Mouse (Mus musculus) MEL (cell line): Measurements from ENCODE around the gene Cep295nl. TPM values are rescaled to one million over a fixed set of nuclear protein-coding genes. Genes with fewer than 3 reads are reported as not detected.

ENCODE experiments used
- DNase-seq: peaks from one replicate; pipeline ENCODE4 v3.0.0; 2011; ENCODE audit warnings: low read depth, low spot score
- H3K27ac ChIP-seq: 2 replicates; pipeline ENCODE4 v1.5.1; 2012; ENCODE audit warnings: low read depth, mild to moderate bottlenecking, control low read depth, low read length, moderate library complexity; ENCODE audit not compliant: control insufficient read depth
- H3K27me3 ChIP-seq, 2 experiments: fragments of 150-350 bp in 1 of 2; sonication (generic) in 1 of 2; 2 replicates each; pipeline ENCODE4 v1.6.1; 2012; ENCODE audit warnings: low read length in 2 of 2, mild to moderate bottlenecking in 2 of 2, improper control_type of control experiment in 1 of 2, moderate library complexity in 1 of 2; ENCODE audit not compliant: insufficient read depth in 2 of 2, control insufficient read depth in 1 of 2
- H3K36me3 ChIP-seq, 2 experiments: 2 replicates each; pipeline ENCODE4 v1.6.1; 2012 to 2014; ENCODE audit warnings: low read length in 2 of 2, improper control_type of control experiment in 1 of 2, inconsistent platforms in 1 of 2, mild to moderate bottlenecking in 1 of 2; ENCODE audit not compliant: insufficient read depth in 2 of 2, control insufficient read depth in 1 of 2
- H3K4me1 ChIP-seq, 2 experiments: fragments of 150-350 bp in 1 of 2; sonication (generic) in 1 of 2; 2 replicates each; pipeline ENCODE4 v1.6.1; 2012; ENCODE audit warnings: low read length in 2 of 2, improper control_type of control experiment in 1 of 2, mild to moderate bottlenecking in 1 of 2; ENCODE audit not compliant: insufficient read depth in 2 of 2, control insufficient read depth in 1 of 2
- H3K4me3 ChIP-seq, 2 experiments: fragments of 150-350 bp in 1 of 2; sonication (generic) in 1 of 2; 2 replicates each; pipeline ENCODE4 v1.5.1; 2012; ENCODE audit warnings: low read depth in 2 of 2, low read length in 2 of 2, mild to moderate bottlenecking in 2 of 2, moderate library complexity in 2 of 2, control low read depth in 1 of 2, improper control_type of control experiment in 1 of 2; ENCODE audit not compliant: control insufficient read depth in 1 of 2, insufficient read depth in 1 of 2
- H3K79me2 ChIP-seq: 2 replicates; pipeline ENCODE4 v1.6.1; 2012; ENCODE audit warnings: mild to moderate bottlenecking, low read length, moderate library complexity; ENCODE audit not compliant: control insufficient read depth, poor library complexity, insufficient read depth
- H3K9ac ChIP-seq: 2 replicates; pipeline ENCODE4 v1.6.1; 2012; ENCODE audit warnings: low read depth, mild to moderate bottlenecking, control low read depth, low read length, moderate library complexity; ENCODE audit not compliant: control insufficient read depth, poor library complexity, severe bottlenecking
- H3K9me3 ChIP-seq: fragments of 150-350 bp; sonication (generic); replicated peaks from 2 replicates; pipeline ENCODE4 v1.6.1; 2012; ENCODE audit warnings: mild to moderate bottlenecking, low read length, improper control_type of control experiment, moderate library complexity; ENCODE audit not compliant: insufficient read depth
- BHLHE40 ChIP-seq: IDR thresholded peaks from 2 replicates; pipeline ENCODE4 v1.6.1; 2012; ENCODE audit warnings: low read depth, mild to moderate bottlenecking, inconsistent platforms, low read length, improper control_type of control experiment, borderline replicate concordance
- CHD1 ChIP-seq: IDR thresholded peaks from 2 replicates; pipeline ENCODE4 v1.6.1; 2012; ENCODE audit warnings: low read depth, mild to moderate bottlenecking, inconsistent platforms, low read length, improper control_type of control experiment
- CTCF ChIP-seq, 3 experiments: IDR thresholded peaks in 2 of 3; conservative IDR thresholded peaks in 1 of 3; 2 replicates each; pipeline ENCODE4 v1.5.1; 2011 to 2012; ENCODE audit warnings: low read length in 3 of 3, low read depth in 2 of 3, mild to moderate bottlenecking in 2 of 3, improper control_type of control experiment in 1 of 3, inconsistent platforms in 1 of 3, mixed read lengths in 1 of 3, moderate library complexity in 1 of 3; ENCODE audit not compliant: control insufficient read depth in 1 of 3, insufficient read depth in 1 of 3, poor library complexity in 1 of 3, severe bottlenecking in 1 of 3
- E2F4 ChIP-seq: IDR thresholded peaks from 2 replicates; pipeline ENCODE4 v1.6.1; 2011; ENCODE audit warnings: low read depth, low read length, improper control_type of control experiment, borderline replicate concordance
- EP300 ChIP-seq, 2 experiments: IDR thresholded peaks; 2 replicates each; pipeline ENCODE4 v1.6.1; 2011; ENCODE audit warnings: improper control_type of control experiment in 2 of 2, low read length in 2 of 2, low read depth in 1 of 2, mild to moderate bottlenecking in 1 of 2
- ETS1 ChIP-seq: IDR thresholded peaks from 2 replicates; pipeline ENCODE4 v1.6.1; 2012; ENCODE audit warnings: low read depth, mild to moderate bottlenecking, inconsistent platforms, low read length, improper control_type of control experiment, moderate library complexity
- GATA1 ChIP-seq: IDR thresholded peaks from 2 replicates; pipeline ENCODE4 v1.6.1; 2011; ENCODE audit warnings: low read depth, low read length, improper control_type of control experiment
- KAT2A ChIP-seq: conservative IDR thresholded peaks from 2 replicates; pipeline ENCODE4 v1.6.1; 2012; ENCODE audit warnings: low read depth, low read length, improper control_type of control experiment, inconsistent platforms
- MAX ChIP-seq: IDR thresholded peaks from 2 replicates; pipeline ENCODE4 v1.6.1; 2011; ENCODE audit warnings: low read length, improper control_type of control experiment
- MEF2A ChIP-seq: IDR thresholded peaks from 2 replicates; pipeline ENCODE4 v1.6.1; 2014; ENCODE audit warnings: low read depth, mild to moderate bottlenecking, inconsistent platforms, low read length, improper control_type of control experiment; ENCODE audit not compliant: poor library complexity, insufficient replicate concordance, severe bottlenecking; ENCODE audit errors: extremely low read depth
- MXI1 ChIP-seq: IDR thresholded peaks from 2 replicates; pipeline ENCODE4 v1.6.1; 2011; ENCODE audit warnings: mild to moderate bottlenecking, low read depth, low read length, improper control_type of control experiment
- MYC ChIP-seq: IDR thresholded peaks from 2 replicates; pipeline ENCODE4 v1.6.1; 2011; ENCODE audit warnings: low read depth, mild to moderate bottlenecking, low read length, improper control_type of control experiment, moderate library complexity
- NELFE ChIP-seq: IDR thresholded peaks from 2 replicates; pipeline ENCODE4 v1.6.1; 2011; ENCODE audit warnings: low read depth, low read length, improper control_type of control experiment
- POLR2AphosphoS5 ChIP-seq: IDR thresholded peaks from 2 replicates; pipeline ENCODE4 v1.6.1; 2012; ENCODE audit warnings: low read depth, borderline replicate concordance, mild to moderate bottlenecking, inconsistent platforms, low read length, moderate library complexity, mixed read lengths
- RAD21 ChIP-seq: IDR thresholded peaks from 2 replicates; pipeline ENCODE4 v1.6.1; 2011; ENCODE audit warnings: mild to moderate bottlenecking, low read depth, low read length, improper control_type of control experiment
- RCOR1 ChIP-seq: IDR thresholded peaks from 2 replicates; pipeline ENCODE4 v1.6.1; 2012; ENCODE audit warnings: low read depth, mild to moderate bottlenecking, inconsistent platforms, low read length, improper control_type of control experiment
- SMC3 ChIP-seq: IDR thresholded peaks from 2 replicates; pipeline ENCODE4 v1.6.1; 2011; ENCODE audit warnings: low read depth, low read length, improper control_type of control experiment
- TCF12 ChIP-seq: IDR thresholded peaks from 2 replicates; pipeline ENCODE4 v1.6.1; 2014; ENCODE audit warnings: low read depth, mild to moderate bottlenecking, inconsistent platforms, low read length, improper control_type of control experiment, moderate library complexity
- USF1 ChIP-seq: IDR thresholded peaks from 2 replicates; pipeline ENCODE4 v1.6.1; 2014; ENCODE audit warnings: low read depth, mild to moderate bottlenecking, inconsistent platforms, low read length, improper control_type of control experiment, moderate library complexity
- ZC3H11A ChIP-seq: IDR thresholded peaks from 2 replicates; pipeline ENCODE4 v1.6.1; 2012; ENCODE audit warnings: low read depth, mild to moderate bottlenecking, inconsistent platforms, low read length, improper control_type of control experiment
- ZKSCAN1 ChIP-seq: IDR thresholded peaks from 2 replicates; pipeline ENCODE4 v1.6.1; 2012; ENCODE audit warnings: low read depth, mild to moderate bottlenecking, inconsistent platforms, low read length, improper control_type of control experiment, moderate library complexity
- ZMIZ1 ChIP-seq: IDR thresholded peaks from 2 replicates; pipeline ENCODE4 v1.6.1; 2012; ENCODE audit warnings: low read depth, mild to moderate bottlenecking, inconsistent platforms, low read length, improper control_type of control experiment, moderate library complexity
- ZNF384 ChIP-seq: IDR thresholded peaks from 2 replicates; pipeline ENCODE4 v1.6.1; 2012; ENCODE audit warnings: low read depth, mild to moderate bottlenecking, inconsistent platforms, low read length, improper control_type of control experiment
- polyA plus RNA-seq, 2 experiments: library from polyadenylated mRNA; stranded (reverse) in 1 of 2; unstranded in 1 of 2; fragments of >175 nt in 1 of 2; fragments of >200 nt in 1 of 2; gene quantifications; 2 replicates each; pipeline versions ENCODE4 v1.2.1 to v1.2.4; 2012; ENCODE audit warnings: low replicate concordance in 2 of 2, low read depth in 1 of 2; ENCODE audit not compliant: insufficient read length in 2 of 2, insufficient read depth in 1 of 2, missing spikeins in 1 of 2
- total RNA-seq: library from RNA; depleted of rRNA; stranded (reverse); fragments of 300-350 nt; gene quantifications from 2 replicates; pipeline ENCODE4 v1.2.3, GENCODE M21; 2012

Gene Cep295nl
- total and polyA plus RNA-seq, 3 experiments = not detected

- no peak overlapping the region for H3K27ac ChIP-seq
- H3K36me3 ChIP-seq = no peaks in the 10 kb centered on the region
- no peaks in the 10 kb centered on the region for H3K4me1 ChIP-seq
- no peak for DNase-seq
- no peaks in the 10 kb centered on the region for H3K79me2 ChIP-seq
- no peaks in the 10 kb centered on the region for H3K9me3 ChIP-seq
- TF ChIP-seq BHLHE40 (no peak), USF1 (no peak), RAD21 (no peak), POLR2AphosphoS5 (no peak), EP300 (IDR thresholded peaks at IDR 0.05; ENCODE audit: low read depth in 1 of 2, low read length in 2 of 2) (no peak), CHD1 (no peak), ZKSCAN1 (no peak), GATA1 (no peak), ETS1 (no peak), KAT2A (no peak), NELFE (no peak), MEF2A (no peak), ZC3H11A (no peak), ZMIZ1 (no peak), MAX (no peak), RCOR1 (no peak), TCF12 (no peak), E2F4 (no peak), CTCF (IDR thresholded peaks at IDR 0.05 in 2 of 3, conservative IDR thresholded peaks at IDR 0.05 in 1 of 3; ENCODE audit: control insufficient read depth in 1 of 3, insufficient read depth in 1 of 3, low read depth in 2 of 3, low read length in 3 of 3, poor library complexity in 1 of 3, severe bottlenecking in 1 of 3) (no peak)
- TF ChIP-seq, all 39 proteins: peak for 0
- H3K9ac ChIP-seq = no peak overlapping the region
- no peak overlapping the region for H3K4me3 ChIP-seq
- H3K27me3 ChIP-seq = peaks cover 10 to 13% of the 10 kb centered on the region in 2 experiments
Measured at GRCm38 (mm10) chr11:118326991-118327971, 15.0 kb downstream of the Cep295nl start.

GRCm38 (mm10) chr11:118326491-118326890, 15.8 kb downstream of the Cep295nl start:
- no peak for DNase-seq
- no peak overlapping the region for H3K27ac ChIP-seq
- TF ChIP-seq ZMIZ1 (no peak), MXI1 (no peak), MYC (no peak), RCOR1 (no peak), SMC3 (no peak), ZNF384 (no peak)

More at GRCm38 (mm10) chr11:118326491-118326890, 15.8 kb downstream of the Cep295nl start:
- Histone ChIP-seq H3K9ac (no peak overlapping the region), H3K79me2 (no peaks in the 10 kb centered on the region), H3K36me3 (no peaks in the 10 kb centered on the region), H3K27me3 (peaks cover 10 to 15% of the 10 kb centered on the region in 2 experiments), H3K4me1 (no peaks in the 10 kb centered on the region), H3K9me3 (no peaks in the 10 kb centered on the region), H3K4me3 (no peak overlapping the region)
